Mouse (Mus musculus): ENCODE measurements around the gene Ubac2. TPM values are rescaled to one million over a fixed set of nuclear protein-coding genes. Genes with fewer than 3 reads are reported as not detected.

The Ubac2 gene
- total and polyA plus RNA-seq, 3 experiments: 25.0 to 50.8 (median 37.2) TPM

GRCm38 (mm10) chr14:122020567-122020966, 142.1 kb downstream of the Ubac2 start:
- ATAC-seq (ENCODE audit: extremely low read depth, insufficient number of reproducible peaks, low FRiP score, poor library complexity, severe bottlenecking): no peak
- Histone ChIP-seq H3K36me3 (replicated peaks) (peaks cover 53% of the 10 kb centered on the region), H3K27me3 (ENCODE audit: insufficient read depth, low read length) (no peaks in the 10 kb centered on the region), H3K9me3 (replicated peaks) (no peaks in the 10 kb centered on the region), H3K4me1 (ENCODE audit: insufficient read depth, low read depth, low read length) (peaks cover 64% of the 10 kb centered on the region), H3K4me3 (ENCODE audit: low read depth, low read length) (0 out of 2 replicates have a peak overlapping the region, but pooled peaks have one; percentile 9)
- TF ChIP-seq POLR2AphosphoS5 (IDR thresholded peaks at IDR 0.05; ENCODE audit: insufficient replicate concordance, low read depth, low read length) (no peak), GATA1 (IDR thresholded peaks at IDR 0.05; ENCODE audit: borderline replicate concordance, low read length) (no peak), GATA2 (IDR thresholded peaks at IDR 0.05; ENCODE audit: borderline replicate concordance, low read depth, low read length) (no peak), CTCF (IDR thresholded peaks at IDR 0.05; ENCODE audit: low read depth, low read length) (no peak), TAL1 (conservative IDR thresholded peaks at IDR 0.05; ENCODE audit: low read depth, low read length) (no peak)
- DNase-seq (ENCODE audit: low spot score): no peak

GRCm38 (mm10) chr14:122023054-122023453, 144.6 kb downstream of the Ubac2 start:
- no peaks in the 10 kb centered on the region for H3K9me3 ChIP-seq (replicated peaks)
- peak overlapping the region; percentile 4; the same call in 1 of the 2 replicates for H3K4me3 ChIP-seq (ENCODE audit: low read depth, low read length)
- DNase-seq (ENCODE audit: low spot score): peak; percentile 52
- no peak for TF ChIP-seq POLR2AphosphoS5 (IDR thresholded peaks at IDR 0.05; ENCODE audit: insufficient replicate concordance, low read depth, low read length)
- no peak for TF ChIP-seq GATA2 (IDR thresholded peaks at IDR 0.05; ENCODE audit: borderline replicate concordance, low read depth, low read length)
- no peak for TF ChIP-seq CTCF (IDR thresholded peaks at IDR 0.05; ENCODE audit: low read depth, low read length)
- TF ChIP-seq TAL1 (conservative IDR thresholded peaks at IDR 0.05; ENCODE audit: low read depth, low read length): peak; percentile 54
- H3K27me3 ChIP-seq (ENCODE audit: insufficient read depth, low read length): 0 out of 2 replicates have a peak, but pooled peaks cover under 1% of the 10 kb centered on the region
- H3K4me1 ChIP-seq (ENCODE audit: insufficient read depth, low read depth, low read length): peaks cover 78% of the 10 kb centered on the region
- H3K36me3 ChIP-seq (replicated peaks): peaks cover 44% of the 10 kb centered on the region
- peak; percentile 25 for ATAC-seq (ENCODE audit: extremely low read depth, insufficient number of reproducible peaks, low FRiP score, poor library complexity, severe bottlenecking)

GRCm38 (mm10) chr14:122023928-122024327, 145.5 kb downstream of the Ubac2 start:
- Histone ChIP-seq H3K4me1 (ENCODE audit: insufficient read depth, low read depth, low read length) (peaks cover 84% of the 10 kb centered on the region), H3K9me3 (replicated peaks) (no peaks in the 10 kb centered on the region), H3K36me3 (replicated peaks) (peaks cover 36% of the 10 kb centered on the region), H3K4me3 (ENCODE audit: low read depth, low read length) (no peak overlapping the region; the same call in 1 of the 2 replicates), H3K27me3 (ENCODE audit: insufficient read depth, low read length) (peaks cover 9% of the 10 kb centered on the region)
- no peak for TF ChIP-seq POLR2AphosphoS5 (IDR thresholded peaks at IDR 0.05; ENCODE audit: insufficient replicate concordance, low read depth, low read length)
- peak; percentile 84 for TF ChIP-seq TAL1 (conservative IDR thresholded peaks at IDR 0.05; ENCODE audit: low read depth, low read length)
- peak; percentile 73 for DNase-seq (ENCODE audit: low spot score)
- peak; percentile 90 for ATAC-seq (ENCODE audit: extremely low read depth, insufficient number of reproducible peaks, low FRiP score, poor library complexity, severe bottlenecking)

GRCm38 (mm10) chr14:122028926-122029745, 150.7 kb downstream of the Ubac2 start:
- DNase-seq (ENCODE audit: low spot score) (no peak), ATAC-seq (ENCODE audit: extremely low read depth, insufficient number of reproducible peaks, low FRiP score, poor library complexity, severe bottlenecking) (no peak)
- Histone ChIP-seq H3K36me3 (replicated peaks) (no peaks in the 10 kb centered on the region), H3K4me3 (ENCODE audit: low read depth, low read length) (no peak overlapping the region), H3K27me3 (ENCODE audit: insufficient read depth, low read length) (peaks cover 27% of the 10 kb centered on the region), H3K9me3 (replicated peaks) (0 out of 2 replicates have a peak, but pooled peaks cover 3% of the 10 kb centered on the region), H3K4me1 (ENCODE audit: insufficient read depth, low read depth, low read length) (peaks cover 50% of the 10 kb centered on the region)
- no peak for TF ChIP-seq GATA1 (IDR thresholded peaks at IDR 0.05; ENCODE audit: borderline replicate concordance, low read length)
- TF ChIP-seq TAL1 (conservative IDR thresholded peaks at IDR 0.05; ENCODE audit: low read depth, low read length): no peak
- no peak for TF ChIP-seq POLR2AphosphoS5 (IDR thresholded peaks at IDR 0.05; ENCODE audit: insufficient replicate concordance, low read depth, low read length)
- TF ChIP-seq CTCF (IDR thresholded peaks at IDR 0.05; ENCODE audit: low read depth, low read length): no peak
- no peak for TF ChIP-seq GATA2 (IDR thresholded peaks at IDR 0.05; ENCODE audit: borderline replicate concordance, low read depth, low read length)

- ATAC-seq (ENCODE audit: extremely low read depth, insufficient number of reproducible peaks, low FRiP score, poor library complexity, severe bottlenecking): no peak
These were observed 151.4 kb downstream of the Ubac2 start for GRCm38 (mm10) chr14:122029851-122030250.

GRCm38 (mm10) chr14:122032045-122032444, 153.6 kb downstream of the Ubac2 start:
- H3K4me1 ChIP-seq (ENCODE audit: insufficient read depth, low read depth, low read length): peaks cover 35% of the 10 kb centered on the region
- H3K27me3 ChIP-seq (ENCODE audit: insufficient read depth, low read length): peaks cover 27% of the 10 kb centered on the region
- DNase-seq (ENCODE audit: low spot score): no peak
- TF ChIP-seq GATA1 (IDR thresholded peaks at IDR 0.05; ENCODE audit: borderline replicate concordance, low read length) (no peak), TAL1 (conservative IDR thresholded peaks at IDR 0.05; ENCODE audit: low read depth, low read length) (no peak), CTCF (IDR thresholded peaks at IDR 0.05; ENCODE audit: low read depth, low read length) (no peak), POLR2AphosphoS5 (IDR thresholded peaks at IDR 0.05; ENCODE audit: insufficient replicate concordance, low read depth, low read length) (no peak), GATA2 (IDR thresholded peaks at IDR 0.05; ENCODE audit: borderline replicate concordance, low read depth, low read length) (no peak)
- H3K36me3 ChIP-seq (replicated peaks): no peaks in the 10 kb centered on the region
- H3K9me3 ChIP-seq (replicated peaks): peaks cover 10% of the 10 kb centered on the region
- no peak overlapping the region for H3K4me3 ChIP-seq (ENCODE audit: low read depth, low read length)
- no peak for ATAC-seq (ENCODE audit: extremely low read depth, insufficient number of reproducible peaks, low FRiP score, poor library complexity, severe bottlenecking)

More at GRCm38 (mm10) chr14:122029851-122030250, 151.4 kb downstream of the Ubac2 start:
- no peak for DNase-seq (ENCODE audit: low spot score)
- TF ChIP-seq GATA2 (IDR thresholded peaks at IDR 0.05; ENCODE audit: borderline replicate concordance, low read depth, low read length) (no peak), CTCF (IDR thresholded peaks at IDR 0.05; ENCODE audit: low read depth, low read length) (no peak), TAL1 (conservative IDR thresholded peaks at IDR 0.05; ENCODE audit: low read depth, low read length) (no peak), GATA1 (IDR thresholded peaks at IDR 0.05; ENCODE audit: borderline replicate concordance, low read length) (no peak), POLR2AphosphoS5 (IDR thresholded peaks at IDR 0.05; ENCODE audit: insufficient replicate concordance, low read depth, low read length) (no peak)
- H3K4me1 ChIP-seq (ENCODE audit: insufficient read depth, low read depth, low read length): peaks cover 43% of the 10 kb centered on the region
- peaks cover 27% of the 10 kb centered on the region for H3K27me3 ChIP-seq (ENCODE audit: insufficient read depth, low read length)
- H3K9me3 ChIP-seq (replicated peaks): peaks cover 7% of the 10 kb centered on the region; the same call in 1 of the 2 replicates
- H3K4me3 ChIP-seq (ENCODE audit: low read depth, low read length): no peak overlapping the region
- H3K36me3 ChIP-seq (replicated peaks): no peaks in the 10 kb centered on the region
